Mouse (Mus musculus) brain, embryonic 14.5 days (tissue): Measurements from ENCODE around the gene Ush1c.

Experiments
- CTCF ChIP-seq: fragments of 200-500 bp; IDR thresholded peaks from 2 replicates; pipeline ENCODE4 v1.5.1; 2012; ENCODE audit warnings: inconsistent platforms, mild to moderate bottlenecking, moderate library complexity, borderline replicate concordance; ENCODE audit not compliant: insufficient read depth, insufficient read length; ENCODE audit errors: extremely low read depth
- POLR2A ChIP-seq: fragments of 200-500 bp; IDR thresholded peaks from 2 replicates; pipeline ENCODE4 v1.6.1; 2012; ENCODE audit warnings: mild to moderate bottlenecking, inconsistent platforms, borderline replicate concordance; ENCODE audit not compliant: poor library complexity, insufficient read depth, insufficient read length, severe bottlenecking; ENCODE audit errors: extremely low read depth

DNA sequence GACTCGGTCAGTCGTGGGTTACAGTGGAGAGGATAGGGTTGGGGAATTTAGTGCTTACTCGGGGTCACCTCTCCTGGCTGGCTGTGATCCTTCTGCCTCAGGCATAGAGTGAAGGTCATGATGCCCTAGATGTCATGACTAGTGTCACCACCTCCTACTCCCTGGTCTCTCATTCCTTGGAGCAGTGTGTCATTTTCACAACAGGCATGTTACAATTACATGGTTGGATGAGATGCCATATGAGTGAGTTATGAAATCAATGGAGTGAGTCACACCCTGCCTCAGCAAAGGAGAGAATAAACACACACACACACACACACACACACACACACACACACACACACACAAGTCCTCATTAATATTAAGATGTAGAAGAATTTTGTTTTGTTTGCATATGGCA, 9.3 kb upstream of the Ush1c start:
- no peak for TF ChIP-seq CTCF
- TF ChIP-seq POLR2A, result no peak
